Mouse (Mus musculus): ENCODE results near the gene Olfr24. TPM values are rescaled to one million over a fixed set of nuclear protein-coding genes. Genes with fewer than 3 reads are reported as not detected.

The Olfr24 gene
- polyA plus RNA-seq (2014; fragmentation: Illumina TruSeq; extraction: RNeasy Lipid Tissue Mini Kit (QIAGEN cat#74804); ENCODE audit: low read depth, low replicate concordance) = not detected

DNA sequence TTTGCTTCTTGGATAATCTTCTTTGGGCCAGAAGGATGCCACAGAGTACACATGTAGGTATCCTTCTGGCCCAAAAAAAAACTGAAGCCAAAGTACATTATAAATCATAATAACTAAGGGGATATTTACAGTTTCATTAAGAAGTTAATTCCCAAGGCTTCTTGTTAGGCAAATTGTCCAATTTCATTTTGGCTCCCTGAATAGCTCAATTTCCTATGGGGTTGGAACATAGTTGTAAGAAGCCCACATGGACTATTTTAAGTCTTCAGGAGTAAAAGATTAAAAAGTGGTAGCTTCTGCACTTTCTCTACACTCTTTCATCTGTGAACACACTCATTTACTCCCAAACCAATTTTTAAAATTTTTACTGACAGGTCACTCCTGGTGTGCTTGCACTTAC lies at the start of gene Olfr24:
Gene Olfr24 (minus strand): TSS at position 101 of the 400 bp plus-strand sequence.

Other genes starting within 250 kb of the Olfr24 start
- 1.5 TPM for gene Muc16, start 89.5 kb downstream of the Olfr24 start, polyA plus RNA-seq (2014; fragmentation: Illumina TruSeq; extraction: RNeasy Lipid Tissue Mini Kit (QIAGEN cat#74804); ENCODE audit: low read depth, low replicate concordance)
- not detected for gene Olfr828, start 55.5 kb upstream of the Olfr24 start, polyA plus RNA-seq (2014; fragmentation: Illumina TruSeq; extraction: RNeasy Lipid Tissue Mini Kit (QIAGEN cat#74804); ENCODE audit: low read depth, low replicate concordance)
- not detected for gene Olfr829, start 90.9 kb upstream of the Olfr24 start, polyA plus RNA-seq (2014; fragmentation: Illumina TruSeq; extraction: RNeasy Lipid Tissue Mini Kit (QIAGEN cat#74804); ENCODE audit: low read depth, low replicate concordance)
- not detected for gene Olfr830, start 110.7 kb upstream of the Olfr24 start, polyA plus RNA-seq (2014; fragmentation: Illumina TruSeq; extraction: RNeasy Lipid Tissue Mini Kit (QIAGEN cat#74804); ENCODE audit: low read depth, low replicate concordance)
- gene Olfr832, start 173.1 kb upstream of the Olfr24 start, polyA plus RNA-seq (2014; fragmentation: Illumina TruSeq; extraction: RNeasy Lipid Tissue Mini Kit (QIAGEN cat#74804); ENCODE audit: low read depth, low replicate concordance) = not detected
- gene Olfr834, start 224.0 kb upstream of the Olfr24 start, polyA plus RNA-seq (2014; fragmentation: Illumina TruSeq; extraction: RNeasy Lipid Tissue Mini Kit (QIAGEN cat#74804); ENCODE audit: low read depth, low replicate concordance) = not detected